Mouse (Mus musculus) CH12.LX (cell line): ENCODE measurements around the gene Gipr. TPM values are rescaled to one million over a fixed set of nuclear protein-coding genes. Genes with fewer than 3 reads are reported as not detected.

Experiments
- DNase-seq: peaks from one replicate; pipeline ENCODE4 v3.0.0-alpha.2; 2013; ENCODE audit errors: extremely low read depth
- H3K27ac ChIP-seq: 2 replicates; pipeline ENCODE4 v1.5.1; 2012; ENCODE audit warnings: low read depth, mild to moderate bottlenecking, control low read depth, moderate library complexity; ENCODE audit not compliant: insufficient read depth
- H3K27me3 ChIP-seq: replicated peaks from 2 replicates; pipeline ENCODE3; 2012; ENCODE audit warnings: inconsistent platforms
- H3K36me3 ChIP-seq, 2 experiments: replicated peaks in 1 of 2; 2 replicates each; pipeline versions ENCODE3 to v1.6.1; 2012; ENCODE audit warnings: inconsistent platforms in 1 of 2, low read length in 1 of 2, mild to moderate bottlenecking in 1 of 2, mixed read lengths in 1 of 2, moderate library complexity in 1 of 2; ENCODE audit not compliant: control insufficient read depth in 1 of 2, insufficient read depth in 1 of 2
- H3K4me1 ChIP-seq, 2 experiments: 2 replicates each; pipeline ENCODE4 v1.6.1; 2012; ENCODE audit warnings: inconsistent platforms in 1 of 2, moderate library complexity in 1 of 2; ENCODE audit not compliant: insufficient read depth in 2 of 2, control insufficient read depth in 1 of 2
- H3K4me2 ChIP-seq: 2 replicates; pipeline ENCODE4 v1.6.1; 2012; ENCODE audit warnings: low read depth, mild to moderate bottlenecking, control low read depth; ENCODE audit not compliant: poor library complexity, insufficient read depth, severe bottlenecking
- H3K4me3 ChIP-seq, 3 experiments: fragments of 150-350 bp in 1 of 3; sonication (generic) in 1 of 3; replicated peaks in 1 of 3; 2 replicates each; pipeline versions ENCODE3 to v1.5.1; 2011 to 2012; ENCODE audit warnings: low read depth in 2 of 3, low read length in 2 of 3, mild to moderate bottlenecking in 2 of 3, moderate library complexity in 2 of 3, control low read depth in 1 of 3, improper control_type of control experiment in 1 of 3, inconsistent platforms in 1 of 3, mixed read lengths in 1 of 3; ENCODE audit not compliant: poor library complexity in 1 of 3
- H3K79me2 ChIP-seq: replicated peaks from 2 replicates; pipeline ENCODE4 v1.6.1; 2012; ENCODE audit warnings: mild to moderate bottlenecking, moderate library complexity; ENCODE audit not compliant: control insufficient read depth, poor library complexity, insufficient read depth, severe bottlenecking; ENCODE audit errors: extremely low read depth
- H3K9ac ChIP-seq: 2 replicates; pipeline ENCODE4 v1.6.1; 2012; ENCODE audit warnings: low read depth, mild to moderate bottlenecking, control low read depth, moderate library complexity; ENCODE audit not compliant: insufficient read depth
- H3K9me3 ChIP-seq: replicated peaks from 2 replicates; pipeline ENCODE3; 2012; ENCODE audit warnings: low read length, inconsistent platforms, mixed read lengths
- BHLHE40 ChIP-seq: IDR thresholded peaks from 2 replicates; pipeline ENCODE4 v1.6.1; 2011; ENCODE audit warnings: mild to moderate bottlenecking, low read depth, low read length, improper control_type of control experiment
- CHD1 ChIP-seq: IDR thresholded peaks from 2 replicates; pipeline ENCODE4 v1.6.1; 2012; ENCODE audit warnings: low read depth, low read length, improper control_type of control experiment, inconsistent platforms
- CHD2 ChIP-seq: IDR thresholded peaks from 2 replicates; pipeline ENCODE4 v1.6.1; 2011; ENCODE audit warnings: low read length, improper control_type of control experiment
- CTCF ChIP-seq, 2 experiments: IDR thresholded peaks in 1 of 2; conservative IDR thresholded peaks in 1 of 2; 2 replicates each; pipeline ENCODE4 v1.5.1; 2011 to 2012; ENCODE audit warnings: low read depth in 2 of 2, low read length in 2 of 2, improper control_type of control experiment in 1 of 2, inconsistent platforms in 1 of 2, mild to moderate bottlenecking in 1 of 2, moderate library complexity in 1 of 2
- E2F4 ChIP-seq: IDR thresholded peaks from 2 replicates; pipeline ENCODE4 v1.6.1; 2011; ENCODE audit warnings: low read depth, low read length, improper control_type of control experiment; ENCODE audit not compliant: insufficient replicate concordance
- ELF1 ChIP-seq: IDR thresholded peaks from 2 replicates; pipeline ENCODE4 v1.6.1; 2014; ENCODE audit warnings: low read depth, mild to moderate bottlenecking, inconsistent platforms, low read length, improper control_type of control experiment
- EP300 ChIP-seq: IDR thresholded peaks from 2 replicates; pipeline ENCODE4 v1.6.1; 2011; ENCODE audit warnings: low read length, improper control_type of control experiment
- ETS1 ChIP-seq: conservative IDR thresholded peaks from 2 replicates; pipeline ENCODE4 v1.6.1; 2012; ENCODE audit warnings: low read depth, mild to moderate bottlenecking, inconsistent platforms, low read length, improper control_type of control experiment, moderate library complexity
- GABPA ChIP-seq: IDR thresholded peaks from 2 replicates; pipeline ENCODE4 v1.6.1; 2012; ENCODE audit warnings: low read depth, low read length, improper control_type of control experiment, inconsistent platforms; ENCODE audit not compliant: insufficient replicate concordance
- HCFC1 ChIP-seq: IDR thresholded peaks from 2 replicates; pipeline ENCODE4 v1.6.1; 2012; ENCODE audit warnings: low read depth, mild to moderate bottlenecking, inconsistent platforms, low read length, improper control_type of control experiment
- IRF4 ChIP-seq: IDR thresholded peaks from 2 replicates; pipeline ENCODE4 v1.6.1; 2014; ENCODE audit warnings: low read depth, mild to moderate bottlenecking, inconsistent platforms, low read length, improper control_type of control experiment
- JUN ChIP-seq: IDR thresholded peaks from 2 replicates; pipeline ENCODE4 v1.6.1; 2011; ENCODE audit warnings: low read depth, mild to moderate bottlenecking, low read length, improper control_type of control experiment, moderate library complexity; ENCODE audit not compliant: insufficient read depth
- JUND ChIP-seq: conservative IDR thresholded peaks from 2 replicates; pipeline ENCODE4 v1.6.1; 2011; ENCODE audit warnings: low read depth, low read length, improper control_type of control experiment
- KAT2A ChIP-seq: IDR thresholded peaks from 2 replicates; pipeline ENCODE4 v1.6.1; 2012; ENCODE audit warnings: low read length, improper control_type of control experiment, inconsistent platforms; ENCODE audit not compliant: insufficient replicate concordance
- MAFK ChIP-seq: IDR thresholded peaks from 2 replicates; pipeline ENCODE4 v1.6.1; 2011; ENCODE audit warnings: low read length, improper control_type of control experiment; ENCODE audit not compliant: insufficient replicate concordance
- MAX ChIP-seq: IDR thresholded peaks from 2 replicates; pipeline ENCODE4 v1.6.1; 2011; ENCODE audit warnings: low read length, improper control_type of control experiment
- MAZ ChIP-seq: IDR thresholded peaks from 2 replicates; pipeline ENCODE4 v1.6.1; 2012; ENCODE audit warnings: low read depth, mild to moderate bottlenecking, inconsistent platforms, low read length, improper control_type of control experiment, moderate library complexity
- MEF2A ChIP-seq: IDR thresholded peaks from 2 replicates; pipeline ENCODE4 v1.6.1; 2014; ENCODE audit warnings: low read depth, mild to moderate bottlenecking, inconsistent platforms, low read length, improper control_type of control experiment, borderline replicate concordance
- MXI1 ChIP-seq: IDR thresholded peaks from 2 replicates; pipeline ENCODE4 v1.6.1; 2011; ENCODE audit warnings: mild to moderate bottlenecking, low read depth, low read length, improper control_type of control experiment
- MYC ChIP-seq: IDR thresholded peaks from 2 replicates; pipeline ENCODE4 v1.6.1; 2011; ENCODE audit warnings: low read depth, mild to moderate bottlenecking, improper control_type of control experiment, low read length
- NELFE ChIP-seq: IDR thresholded peaks from 2 replicates; pipeline ENCODE4 v1.6.1; 2011; ENCODE audit warnings: low read depth, low read length, improper control_type of control experiment
- NRF1 ChIP-seq: IDR thresholded peaks from 2 replicates; pipeline ENCODE4 v1.6.1; 2014; ENCODE audit warnings: low read depth, mild to moderate bottlenecking, inconsistent platforms, low read length, improper control_type of control experiment, moderate library complexity
- PAX5 ChIP-seq: IDR thresholded peaks from 2 replicates; pipeline ENCODE4 v1.6.1; 2012; ENCODE audit warnings: low read length, inconsistent platforms, mixed read lengths
- POLR2A ChIP-seq: IDR thresholded peaks from 2 replicates; pipeline ENCODE4 v1.6.1; 2011; ENCODE audit warnings: low read depth, mild to moderate bottlenecking, improper control_type of control experiment, low read length
- POLR2AphosphoS2 ChIP-seq: IDR thresholded peaks from 2 replicates; pipeline ENCODE4 v1.6.1; 2011; ENCODE audit warnings: low read depth, low read length, improper control_type of control experiment
- RAD21 ChIP-seq: IDR thresholded peaks from 2 replicates; pipeline ENCODE4 v1.6.1; 2011; ENCODE audit warnings: low read depth, mild to moderate bottlenecking, low read length, improper control_type of control experiment, moderate library complexity
- RCOR1 ChIP-seq: conservative IDR thresholded peaks from 2 replicates; pipeline ENCODE4 v1.6.1; 2012; ENCODE audit warnings: low read depth, mild to moderate bottlenecking, inconsistent platforms, low read length, improper control_type of control experiment
- SIN3A ChIP-seq: IDR thresholded peaks from 2 replicates; pipeline ENCODE4 v1.6.1; 2012; ENCODE audit warnings: low read length, improper control_type of control experiment, inconsistent platforms
- SMC3 ChIP-seq: IDR thresholded peaks from 2 replicates; pipeline ENCODE4 v1.6.1; 2011; ENCODE audit warnings: low read depth, low read length, improper control_type of control experiment
- TBP ChIP-seq: conservative IDR thresholded peaks from 2 replicates; pipeline ENCODE4 v1.6.1; 2011; ENCODE audit warnings: low read depth, low read length, improper control_type of control experiment
- TCF12 ChIP-seq: IDR thresholded peaks from 2 replicates; pipeline ENCODE4 v1.6.1; 2014; ENCODE audit warnings: low read depth, mild to moderate bottlenecking, inconsistent platforms, low read length, improper control_type of control experiment
- UBTF ChIP-seq: IDR thresholded peaks from 2 replicates; pipeline ENCODE4 v1.6.1; 2012; ENCODE audit warnings: low read depth, mild to moderate bottlenecking, inconsistent platforms, low read length, improper control_type of control experiment, moderate library complexity
- USF1 ChIP-seq: IDR thresholded peaks from 2 replicates; pipeline ENCODE4 v1.6.1; 2014; ENCODE audit warnings: low read depth, mild to moderate bottlenecking, inconsistent platforms, low read length, improper control_type of control experiment
- USF2 ChIP-seq: conservative IDR thresholded peaks from 2 replicates; pipeline ENCODE4 v1.6.1; 2011; ENCODE audit warnings: low read depth, low read length, improper control_type of control experiment
- ZC3H11A ChIP-seq: IDR thresholded peaks from 2 replicates; pipeline ENCODE4 v1.6.1; 2012; ENCODE audit warnings: low read depth, mild to moderate bottlenecking, inconsistent platforms, low read length, improper control_type of control experiment
- ZKSCAN1 ChIP-seq: IDR thresholded peaks from 2 replicates; pipeline ENCODE4 v1.6.1; 2012; ENCODE audit warnings: low read depth, inconsistent platforms, low read length, improper control_type of control experiment, borderline replicate concordance
- ZMIZ1 ChIP-seq: IDR thresholded peaks from 2 replicates; pipeline ENCODE4 v1.6.1; 2012; ENCODE audit warnings: low read depth, mild to moderate bottlenecking, inconsistent platforms, low read length, improper control_type of control experiment
- ZNF384 ChIP-seq: IDR thresholded peaks from 2 replicates; pipeline ENCODE4 v1.6.1; 2012; ENCODE audit warnings: low read depth, low read length, improper control_type of control experiment, inconsistent platforms
- dilution Hi-C: fragments of 300-500 bp; cut with MboI; formaldehyde crosslinking; loops from 2 replicates; pipeline ENCODE4 v1.14.3; 2020; ENCODE audit warnings: low sequenced_read_pairs; ENCODE audit not compliant: extremely low pct_unique_long_range_greater_than_20kb, extremely low pct_ligation_motif_present
- in situ Hi-C: fragments of 300-500 bp; cut with MboI; formaldehyde crosslinking; loops from 3 replicates; pipeline ENCODE4 v1.14.3; 2019; ENCODE audit warnings: low sequenced_read_pairs, low pct_ligation_motif_present, low pct_unique_long_range_greater_than_20kb, mixed read lengths
- polyA plus RNA-seq: library from polyadenylated mRNA; unstranded; fragments of >175 nt; gene quantifications from 2 replicates; pipeline ENCODE4 v1.2.1, GENCODE M21; 2012; ENCODE audit warnings: low read depth; ENCODE audit not compliant: insufficient read length
- total RNA-seq, 2 experiments: library from RNA; depleted of rRNA; stranded (reverse); fragments of 300-350 nt in 1 of 2; fragments of >200 nt in 1 of 2; gene quantifications; 2 replicates each; pipeline ENCODE4 v1.2.3; 2012 to 2014

Gene Gipr
- total and polyA plus RNA-seq, 3 experiments: 0.04 to 0.11 TPM; not detected in 1

DNA sequence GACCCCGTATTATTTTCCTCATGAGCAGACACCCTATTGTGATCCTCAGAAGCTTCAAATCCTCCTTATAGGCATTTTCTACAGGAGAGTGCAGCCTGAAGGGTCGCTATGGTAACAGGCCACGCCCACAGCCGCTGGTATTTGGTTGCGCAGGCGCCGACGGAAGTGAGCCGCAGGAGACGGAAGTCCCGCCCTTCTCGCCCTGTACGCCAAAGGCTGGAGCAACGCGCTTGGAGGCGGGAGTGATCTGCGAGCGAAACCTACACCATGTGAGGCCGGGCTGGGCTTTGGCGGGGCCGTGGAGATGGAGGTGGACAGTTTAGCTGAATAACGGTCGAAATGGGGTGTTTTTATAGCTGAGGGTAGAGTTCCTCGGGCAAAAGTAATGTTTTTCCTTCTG is 16.3 kb downstream of the Gipr start, which contains the start of gene Snrpd2:
Snrpd2 (plus strand) TSS at position 97 of the 400 bp plus-strand sequence.
- dilution Hi-C loops: no loop called here
- peak within 1 kb of the TSS; percentile 25 for H3K27ac ChIP-seq
- H3K36me3 ChIP-seq: peaks cover 46 to 63% of the 10 kb centered on the region in 2 experiments

DNA sequence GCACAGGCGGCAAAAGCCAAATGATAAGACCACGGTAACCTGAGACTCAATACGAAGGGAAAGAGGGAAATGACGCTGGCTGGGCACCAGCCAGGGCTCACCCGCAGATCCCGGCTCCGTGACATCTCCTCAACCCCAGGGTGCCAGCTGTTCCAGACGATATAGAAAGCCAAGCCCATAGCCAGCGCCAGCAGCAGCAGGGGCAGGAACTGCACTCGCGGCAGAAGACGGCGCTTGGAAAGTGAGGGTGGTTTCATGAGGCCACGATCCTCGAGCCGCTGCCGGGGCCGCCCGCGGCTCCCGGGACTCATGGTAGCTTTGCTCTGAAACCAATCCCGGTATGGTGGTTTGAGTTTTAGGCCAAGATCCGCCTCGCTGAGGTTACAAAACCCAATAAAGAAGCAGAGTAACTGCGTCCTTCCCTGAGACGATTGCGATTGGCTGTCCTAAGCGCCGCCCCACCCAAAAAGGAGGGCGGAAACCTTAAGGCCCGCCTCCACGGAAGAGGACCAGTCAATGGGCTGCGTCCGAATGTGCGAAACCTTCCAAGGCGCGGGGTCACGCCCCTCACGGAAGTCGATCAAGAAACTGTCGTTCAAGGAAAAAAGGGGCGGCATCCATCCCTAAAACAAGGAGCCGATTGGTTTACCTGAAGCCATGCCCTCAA is 16.9 kb downstream of the Gipr start, which contains the start of gene Qpctl:
Qpctl (minus strand) TSS at position 417 of the 667 bp plus-strand sequence.
- peaks cover 6 to 39% of the 10 kb centered on the region in 2 experiments for H3K4me1 ChIP-seq
- H3K36me3 ChIP-seq: peaks cover 45 to 61% of the 10 kb centered on the region in 2 experiments
- in situ Hi-C loops: no loop called here
- peak; percentile 93 for TF ChIP-seq NELFE
- TF ChIP-seq TBP: peak; percentile 88
- TF ChIP-seq CTCF (conservative IDR thresholded peaks at IDR 0.05 in 1 of 2, IDR thresholded peaks at IDR 0.05 in 1 of 2; ENCODE audit: low read depth in 2 of 2, low read length in 2 of 2): no peak
- no peak for TF ChIP-seq GABPA
- 0 out of 2 replicates have a peak, but pooled peaks have one; percentile 33 for TF ChIP-seq KAT2A
- no peak for TF ChIP-seq SMC3
- no peak for TF ChIP-seq JUN
- TF ChIP-seq ELF1: peak; percentile 85
- no peak for TF ChIP-seq UBTF
- no peak; the same call in 1 of the 2 replicates for TF ChIP-seq POLR2AphosphoS2
- no peak for TF ChIP-seq MAFK
- 0 out of 2 replicates have a peak, but pooled peaks have one; percentile 27 for TF ChIP-seq MAX
- no peak; the same call in 1 of the 2 replicates for TF ChIP-seq MXI1
- TF ChIP-seq CHD1: no peak
- TF ChIP-seq HCFC1: no peak; the same call in 1 of the 2 replicates
- TF ChIP-seq RAD21: no peak

More for the DNA sequence above, 16.3 kb downstream of the Gipr start, which contains the start of gene Snrpd2:
- peak; percentile 97 for DNase-seq
- TF ChIP-seq ETS1 (no peak), TBP (0 out of 2 replicates have a peak, but pooled peaks have one; percentile 83), NELFE (peak; percentile 85), SIN3A (peak; percentile 90), SMC3 (no peak), KAT2A (peak; percentile 56; the same call in 1 of the 2 replicates), CHD2 (no peak), TCF12 (no peak; the same call in 1 of the 2 replicates), MAZ (no peak), POLR2A (peak; percentile 95), MEF2A (0 out of 2 replicates have a peak, but pooled peaks have one; percentile 13), IRF4 (peak; percentile 58; the same call in 1 of the 2 replicates), ZMIZ1 (no peak), NRF1 (peak; percentile 91), CHD1 (no peak), EP300 (no peak), E2F4 (no peak), MYC (peak; percentile 78; the same call in 1 of the 2 replicates), ZC3H11A (no peak), JUN (no peak), GABPA (no peak), MAX (peak; percentile 91), MXI1 (peak; percentile 97), ZNF384 (no peak), MAFK (no peak), POLR2AphosphoS2 (no peak; the same call in 1 of the 2 replicates), HCFC1 (peak; percentile 86), CTCF (conservative IDR thresholded peaks at IDR 0.05 in 1 of 2, IDR thresholded peaks at IDR 0.05 in 1 of 2; ENCODE audit: low read depth in 2 of 2, low read length in 2 of 2) (no peak), USF2 (no peak), ZKSCAN1 (no peak), UBTF (no peak), ELF1 (no peak; the same call in 1 of the 2 replicates), RAD21 (no peak), RCOR1 (no peak), USF1 (no peak), JUND (no peak), PAX5 (no peak), BHLHE40 (no peak)
- peaks cover 6 to 39% of the 10 kb centered on the region in 2 experiments for H3K4me1 ChIP-seq
- no peaks in the 10 kb centered on the region for H3K9me3 ChIP-seq
- H3K27me3 ChIP-seq: no peaks in the 10 kb centered on the region
- H3K4me2 ChIP-seq: peak within 1 kb of the TSS; percentile 92
- H3K4me3 ChIP-seq: peak within 1 kb of the TSS; percentile 62 to 97 (median 85)
- H3K79me2 ChIP-seq: peaks cover 15% of the 10 kb centered on the region
- in situ Hi-C loops: no loop called here
- peak within 1 kb of the TSS; percentile 97 for H3K9ac ChIP-seq

More for the DNA sequence above, 16.9 kb downstream of the Gipr start, which contains the start of gene Qpctl:
- H3K79me2 ChIP-seq: peaks cover 15% of the 10 kb centered on the region
- H3K27me3 ChIP-seq: no peaks in the 10 kb centered on the region
- DNase-seq: peak; percentile 100
- peak within 1 kb of the TSS; percentile 92 for H3K4me2 ChIP-seq
- H3K9me3 ChIP-seq: no peaks in the 10 kb centered on the region
- H3K9ac ChIP-seq: peak within 1 kb of the TSS; percentile 97
- dilution Hi-C loops: no loop called here
- H3K4me3 ChIP-seq: peak within 1 kb of the TSS; percentile 62 to 97 (median 85)
- H3K27ac ChIP-seq: peak within 1 kb of the TSS; percentile 25
